ENCODE assay signal across 14 mouse cellular contexts in genomic region chr15:95536724-95537123, GRCm38 (mm10). TPM values are rescaled to one million over a fixed set of nuclear protein-coding genes. Genes with fewer than 3 reads are reported as not detected.
DNase-seq lines count a peak whose midpoint lies in the region; ATAC-seq and TF ChIP-seq lines count a peak whose summit lies in the region.
"Had no signal": no experiment of that assay in that cellular context is flagged by ENCODE, and none has a peak within 500 bp of the region (broad histone marks: within the 10 kb centered on the region; RNA-seq: fewer than 3 reads in every experiment).

No protein-coding gene starts in this region.

- no peak overlapping the region for H3K4me2 ChIP-seq in midbrain, embryonic 14.5 days (ENCODE audit: low read length)
- H3K4me2 ChIP-seq: liver, embryonic 12.5 days had no signal

- H3K9ac ChIP-seq in midbrain, embryonic 14.5 days (replicated peaks; ENCODE audit: low read length): no peak overlapping the region
- no peak overlapping the region for H3K9ac ChIP-seq in heart, adult 2 months (ENCODE audit: low read depth, low read length)
- H3K9ac ChIP-seq: liver, embryonic 12.5 days had no signal

- 66% methylated on average over 4 of the region's 4 CpGs for WGBS in midbrain, embryonic 14.5 days
- 86% methylated on average over 4 of the region's 4 CpGs for WGBS in midbrain, embryonic 10.5 days
- WGBS in heart, adult 2 months: 42% methylated on average over 4 of the region's 4 CpGs

- H3K4me1 ChIP-seq in midbrain, embryonic 14.5 days (ENCODE audit: control insufficient read depth, insufficient read depth, low read length): no peaks in the 10 kb centered on the region
- no peaks in the 10 kb centered on the region for H3K4me1 ChIP-seq in midbrain, embryonic 10.5 days
- no peaks in the 10 kb centered on the region for H3K4me1 ChIP-seq in heart, adult 2 months (ENCODE audit: control insufficient read depth, insufficient read depth, low read length)
- H3K4me1 ChIP-seq: liver, embryonic 12.5 days had no signal

- H3K9me3 ChIP-seq in midbrain, embryonic 14.5 days (ENCODE audit: control insufficient read depth, low read length): 0 out of 2 replicates have a peak, but pooled peaks cover 3% of the 10 kb centered on the region
- H3K9me3 ChIP-seq in midbrain, embryonic 10.5 days (replicated peaks): peaks cover 4% of the 10 kb centered on the region; the same call in 1 of the 2 replicates
- H3K9me3 ChIP-seq: liver, embryonic 12.5 days had no signal

- no peaks in the 10 kb centered on the region for H3K79me2 ChIP-seq in heart, adult 2 months (replicated peaks; ENCODE audit: control insufficient read depth, insufficient read depth, low read length)

- TF ChIP-seq EP300 in heart, adult 2 months (IDR thresholded peaks at IDR 0.05; ENCODE audit: insufficient read depth, low read depth, low read length): no peak

- no peaks in the 10 kb centered on the region for H3K36me3 ChIP-seq in midbrain, embryonic 14.5 days (ENCODE audit: control insufficient read depth, insufficient read depth, low read length)
- no peaks in the 10 kb centered on the region for H3K36me3 ChIP-seq in midbrain, embryonic 10.5 days
- H3K36me3 ChIP-seq in heart, adult 2 months (ENCODE audit: control insufficient read depth, insufficient read depth, low read length): no peaks in the 10 kb centered on the region
- H3K36me3 ChIP-seq: liver, embryonic 12.5 days had no signal

- TF ChIP-seq POLR2A in heart, adult 2 months (IDR thresholded peaks at IDR 0.05; ENCODE audit: insufficient read depth, low read depth, low read length): no peak

- no peak for DNase-seq in frontal cortex, postnatal 14 days (ENCODE audit: low spot score in 2 of 2)
- DNase-seq in midbrain, embryonic 14.5 days: peak; percentile 52
- DNase-seq in midbrain, embryonic 10.5 days (ENCODE audit: low spot score): no peak
- DNase-seq in cerebellum, adult 11-12 months: peak; percentile 86
- peak; percentile 52 for DNase-seq in layer of hippocampus, adult 9-11 months
- DNase-seq in adrenal gland, postnatal 14 days: no peak
- no peak for DNase-seq in heart, adult 2 months
- DNase-seq: heart, adult 18-20 months; lung, postnatal 14 days; thymus, postnatal 25 days had no signal

- no peak for TF ChIP-seq CTCF in heart, adult 2 months (IDR thresholded peaks at IDR 0.05)

- intact Hi-C loops in heart, adult 2 months (cut with DNase I): no loop called here

- H3K27me3 ChIP-seq in midbrain, embryonic 14.5 days (ENCODE audit: control insufficient read depth, insufficient read depth, low read length): no peaks in the 10 kb centered on the region
- no peaks in the 10 kb centered on the region for H3K27me3 ChIP-seq in midbrain, embryonic 10.5 days (ENCODE audit: low read depth, poor library complexity, severe bottlenecking)
- no peaks in the 10 kb centered on the region for H3K27me3 ChIP-seq in heart, adult 2 months (ENCODE audit: control insufficient read depth, insufficient read depth, low read length)
- H3K27me3 ChIP-seq: liver, embryonic 12.5 days had no signal

- no peak overlapping the region for H3K4me3 ChIP-seq in midbrain, embryonic 14.5 days (replicated peaks; ENCODE audit: low read depth, low read length)
- H3K4me3 ChIP-seq in midbrain, embryonic 10.5 days: no peak overlapping the region
- no peak overlapping the region for H3K4me3 ChIP-seq in heart, adult 2 months
- H3K4me3 ChIP-seq: liver, embryonic 12.5 days had no signal

- ATAC-seq in frontal cortex, adult (ENCODE audit: low TSS enrichment): peak; percentile 62
- ATAC-seq in midbrain, embryonic 14.5 days (ENCODE audit: low FRiP score, low TSS enrichment): no peak
- ATAC-seq: liver, embryonic 12.5 days had no signal

- no peak overlapping the region for H3K27ac ChIP-seq in midbrain, embryonic 14.5 days (replicated peaks; ENCODE audit: low read depth, low read length)
- no peak overlapping the region for H3K27ac ChIP-seq in midbrain, embryonic 10.5 days (replicated peaks)
- H3K27ac ChIP-seq in heart, adult 2 months: no peak overlapping the region
- H3K27ac ChIP-seq: liver, embryonic 12.5 days had no signal

RNA-seq across cellular contexts. Expression of gene Nell2, which starts 8.4 kb away (rescaled TPM):
- 136 and 170 TPM in 2 replicates for polyA plus RNA-seq in midbrain, embryonic 14.5 days (2014; fragmentation: Nextera tagmentation; extraction: Ambion mirVana)
- 50.7 and 67.0 TPM in 2 replicates for polyA plus RNA-seq in midbrain, embryonic 10.5 days (2016; fragmentation: Nextera tagmentation; extraction: Ambion mirVana)
- 2.7 and 4.1 TPM in 2 replicates for total RNA-seq in adrenal gland, postnatal 14 days (2021)
- under 1 TPM in 1 of 2 experiments, not detected in 1; 0.08 TPM for total RNA-seq in heart, adult 2 months (2021)
- 0.06 and 0.23 TPM in 2 replicates for polyA plus RNA-seq in heart, adult 2 months (2012; rRNA removed)
- total RNA-seq: heart, adult 18-20 months; hematopoietic stem cell, adult 5-6 weeks; MEL had no signal

Comparison
In these comparisons a context has a peak if more than half of its experiments do, and no peak if none do; other contexts are left out.
1. DNase-seq: peak in midbrain, embryonic 14.5 days (single experiment), cerebellum, adult 11-12 months (single experiment) and layer of hippocampus, adult 9-11 months (single experiment); none in frontal cortex, postnatal 14 days (0 of 2), midbrain, embryonic 10.5 days (single experiment), adrenal gland, postnatal 14 days (single experiment) and heart, adult 2 months (0 of 2).
2. RNA of gene Nell2, which starts 8.4 kb away (polyA plus RNA-seq): 136 to 170 TPM in midbrain, embryonic 14.5 days and 50.7 to 67.0 TPM in midbrain, embryonic 10.5 days; 0.06 to 0.23 TPM in heart, adult 2 months; every median in the first group is over 10 times any median in the second.